Mouse (Mus musculus): ENCODE measurements around the gene Anks1b. TPM values are rescaled to one million over a fixed set of nuclear protein-coding genes. Genes with fewer than 3 reads are reported as not detected.

Gene Anks1b
- total RNA-seq, 4 experiments from 2014 or later = 0.37 to 2.1 (median 0.71) TPM

DNA sequence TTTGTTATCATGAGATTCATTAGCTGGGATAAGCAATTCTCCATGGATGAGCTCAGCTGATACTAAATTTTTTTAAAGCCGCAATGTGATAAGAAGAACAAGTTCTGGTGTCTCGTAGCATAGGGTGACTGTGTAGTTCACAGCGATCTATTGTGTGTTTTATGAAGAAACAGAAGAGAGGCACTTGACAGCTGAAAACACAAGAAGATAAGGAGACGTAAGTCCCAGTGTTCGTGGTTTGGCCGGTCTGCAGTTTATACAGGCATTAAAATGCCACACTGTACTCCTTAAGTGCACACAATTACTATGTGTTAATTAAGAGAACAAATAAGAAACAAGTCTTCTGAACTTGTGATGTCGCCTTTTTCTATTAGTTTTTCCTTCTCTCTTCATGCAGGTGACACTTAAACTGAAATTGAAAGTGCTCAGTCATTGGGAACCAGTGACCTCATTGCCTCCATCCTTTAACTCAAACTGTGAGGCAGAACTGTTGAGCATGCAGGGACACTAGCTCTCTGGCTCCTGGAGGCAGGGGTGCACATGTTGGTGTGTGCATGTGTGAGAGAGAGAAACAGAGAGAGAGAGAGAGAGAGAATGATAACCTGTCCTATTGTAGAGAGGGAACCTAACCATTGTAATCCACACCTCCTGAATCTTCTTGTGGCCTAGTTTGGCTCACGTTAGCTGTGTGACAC is 935.5 kb downstream of the Anks1b start:
- DNase-seq (ENCODE audit: low spot score) = no peak

GRCm38 (mm10) chr10:90809911-90810590 is 936.7 kb downstream of the Anks1b start:
- no peak for DNase-seq (ENCODE audit: low spot score)

DNA sequence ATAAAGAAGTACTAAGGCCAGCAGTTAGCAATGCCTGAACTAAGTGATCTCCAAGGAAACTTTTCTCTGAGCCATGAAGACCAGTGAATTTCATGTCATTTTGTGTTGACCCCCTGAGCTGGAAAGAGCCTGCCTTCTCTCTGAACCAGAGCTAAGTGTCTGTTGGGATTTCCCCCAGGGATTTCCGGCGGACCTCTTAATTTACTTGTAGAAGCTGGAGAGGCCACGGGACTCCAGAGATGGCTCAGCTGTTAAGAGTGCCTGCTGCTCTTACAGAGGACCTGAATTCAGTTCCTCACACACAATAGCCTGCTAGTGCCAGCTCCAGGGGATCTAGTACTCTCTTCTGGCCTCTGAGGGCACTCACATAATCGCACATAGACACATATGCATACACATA is 938.1 kb downstream of the Anks1b start:
- DNase-seq (ENCODE audit: low spot score) = no peak

GRCm38 (mm10) chr10:90813326-90813725 is 940.0 kb downstream of the Anks1b start:
- DNase-seq (ENCODE audit: low spot score) = no peak

DNA sequence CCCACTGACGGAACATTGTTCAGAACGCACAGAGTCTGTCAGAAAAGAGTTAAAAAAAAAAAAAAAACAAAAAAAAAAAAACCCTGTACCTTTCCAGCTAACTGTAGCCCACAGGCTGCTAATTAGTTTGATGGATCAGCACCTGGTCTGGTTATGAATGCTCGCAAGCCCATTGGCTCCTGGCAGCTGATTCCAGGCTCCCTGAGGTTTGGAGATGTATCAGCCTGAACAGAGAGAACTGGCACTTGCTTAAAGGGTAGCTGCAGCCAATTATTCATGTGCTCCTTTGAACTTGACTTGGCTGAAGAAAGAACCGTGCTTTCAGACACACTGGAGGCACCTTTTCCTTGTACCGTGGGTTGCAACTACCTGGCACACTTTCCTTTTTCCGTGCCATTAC is 941.1 kb downstream of the Anks1b start:
- DNase-seq (ENCODE audit: low spot score) = no peak

GRCm38 (mm10) chr10:90818246-90818937 is 945.1 kb downstream of the Anks1b start:
- DNase-seq (ENCODE audit: low spot score) = no peak

- DNase-seq (ENCODE audit: low spot score) = no peak
Measured at GRCm38 (mm10) chr10:90823438-90823837, 950.1 kb downstream of the Anks1b start.

DNA sequence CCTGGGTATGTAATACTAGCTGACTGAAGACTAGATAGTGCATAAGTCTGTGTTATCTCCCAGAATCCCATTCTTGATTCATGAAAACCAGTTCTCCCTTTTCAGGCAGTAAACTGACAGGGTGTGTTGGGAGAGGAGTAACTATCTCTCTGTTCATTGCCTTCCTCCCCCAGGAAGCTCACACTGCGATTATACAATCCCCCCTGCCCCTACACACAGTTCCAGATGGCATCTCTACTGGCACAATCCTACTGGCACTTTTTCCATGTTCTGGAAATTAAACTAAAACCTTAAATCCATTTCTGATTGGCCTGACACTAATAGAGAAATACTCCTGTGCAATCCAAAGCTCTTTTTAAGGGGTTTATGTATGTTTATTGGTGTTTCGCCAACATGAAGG is 951.4 kb downstream of the Anks1b start:
- no peak for DNase-seq (ENCODE audit: low spot score)

- no peak for DNase-seq (ENCODE audit: low spot score)
Measured at GRCm38 (mm10) chr10:90826939-90827338, 953.6 kb downstream of the Anks1b start.

- DNase-seq (ENCODE audit: low spot score) = no peak
Measured at GRCm38 (mm10) chr10:90828581-90829393, 955.5 kb downstream of the Anks1b start.

- DNase-seq (ENCODE audit: low spot score) = no peak
Measured at GRCm38 (mm10) chr10:90829394-90830267, 956.3 kb downstream of the Anks1b start.

DNA sequence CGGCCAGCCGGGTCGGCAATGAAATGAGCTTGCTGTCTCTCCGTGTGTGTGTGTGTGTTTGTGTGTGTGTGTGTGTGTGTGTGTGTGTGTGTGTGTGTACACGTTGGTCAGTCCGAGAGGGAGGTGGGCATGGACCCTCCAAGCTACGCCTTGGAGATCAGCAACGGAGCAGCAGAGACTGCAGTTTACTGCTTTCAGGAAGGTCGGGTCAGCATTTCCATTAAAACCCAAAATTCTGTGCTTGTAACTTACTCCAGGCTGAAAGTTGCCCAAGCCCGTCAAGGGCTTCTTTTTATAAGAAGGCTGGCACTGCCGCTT is 956.9 kb downstream of the Anks1b start:
- no peak for DNase-seq (ENCODE audit: low spot score)

GRCm38 (mm10) chr10:90830591-90831287 is 957.4 kb downstream of the Anks1b start:
- no peak for DNase-seq (ENCODE audit: low spot score)

GRCm38 (mm10) chr10:90831288-90831626 is 957.9 kb downstream of the Anks1b start:
- no peak for DNase-seq (ENCODE audit: low spot score)

GRCm38 (mm10) chr10:90834306-90834705 is 961.0 kb downstream of the Anks1b start:
- no peak for DNase-seq (ENCODE audit: low spot score)

- no peak for DNase-seq (ENCODE audit: low spot score)
Measured at GRCm38 (mm10) chr10:90835195-90835594, 961.9 kb downstream of the Anks1b start.

DNA sequence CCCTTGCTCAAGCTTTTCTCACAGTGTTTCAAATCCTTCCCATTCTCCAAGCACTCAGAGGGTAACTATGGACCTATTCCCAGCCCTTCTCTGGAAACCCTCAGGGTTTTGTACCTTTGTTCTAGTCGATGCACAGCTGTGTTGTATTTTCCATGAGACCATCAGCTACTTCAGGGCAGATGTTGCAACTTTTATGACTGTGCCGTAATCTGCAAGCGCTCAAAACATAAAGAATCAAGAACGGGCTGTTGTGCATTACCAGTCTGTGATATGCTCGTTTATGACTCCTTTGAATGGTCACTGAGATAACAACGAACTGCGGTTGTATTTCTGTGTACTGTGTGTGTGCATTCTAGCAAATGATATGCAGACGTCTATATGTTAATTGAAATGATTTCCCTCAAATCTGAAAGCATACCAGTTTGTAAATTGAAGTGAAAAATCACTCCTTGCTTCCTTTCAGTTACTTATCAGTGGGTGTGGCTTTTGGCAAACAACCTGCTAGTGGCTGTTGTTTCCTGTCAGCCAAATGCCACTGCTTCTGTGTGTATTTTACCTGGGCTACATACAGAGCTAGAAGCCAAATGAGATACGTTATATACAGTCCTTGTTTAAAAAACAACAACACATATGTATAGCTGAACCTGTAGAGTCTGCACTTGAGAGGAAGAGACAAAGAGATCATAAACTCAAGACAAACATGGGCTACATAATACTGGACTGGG is 966.5 kb downstream of the Anks1b start:
- no peak for DNase-seq (ENCODE audit: low spot score)

DNA sequence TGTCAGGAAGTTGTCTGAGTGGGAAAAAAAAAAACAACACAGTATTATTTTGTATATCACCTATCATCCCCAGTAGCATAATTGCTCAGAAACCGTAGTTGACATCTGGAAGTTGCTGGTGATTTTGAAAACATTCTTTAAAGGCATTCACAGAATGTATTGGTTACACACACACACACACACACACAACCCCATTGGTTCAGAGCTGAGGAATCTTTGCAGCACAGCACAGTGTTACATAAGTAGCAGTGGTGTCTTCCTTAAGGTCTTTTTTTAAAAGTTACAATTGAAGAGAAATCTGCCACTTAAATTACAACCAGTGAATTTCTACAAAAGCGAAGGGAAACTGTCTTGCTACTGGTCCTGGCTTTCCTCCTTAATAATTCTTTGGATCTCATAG is 969.1 kb downstream of the Anks1b start:
- DNase-seq (ENCODE audit: low spot score) = no peak

GRCm38 (mm10) chr10:90851077-90851476 is 977.8 kb downstream of the Anks1b start:
- no peak for DNase-seq (ENCODE audit: low spot score)

DNA sequence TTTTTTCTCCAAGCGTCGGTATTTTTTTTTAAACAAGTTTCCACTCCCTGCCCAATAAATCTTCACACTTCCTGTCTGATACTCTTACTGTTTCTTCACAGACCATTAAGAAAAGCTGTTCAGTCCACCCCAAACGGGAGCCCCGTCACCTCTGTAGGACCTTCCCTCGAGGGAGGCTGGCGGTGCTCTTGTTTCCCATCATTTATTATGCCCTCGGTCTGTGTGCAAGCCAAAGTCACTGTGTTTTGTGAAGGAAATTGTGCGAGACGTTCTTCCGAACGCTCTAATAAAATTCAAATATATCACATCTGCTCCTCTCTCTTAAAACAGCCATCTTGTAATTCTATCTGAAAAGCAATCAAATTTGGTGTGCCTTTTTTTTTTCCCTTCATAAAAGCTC is 978.7 kb downstream of the Anks1b start:
- no peak for DNase-seq (ENCODE audit: low spot score)
